Mouse (Mus musculus) bone marrow macrophage, adult 2 months (primary cell): ENCODE results near the gene Clic4.

Source experiments
- CTCF ChIP-seq: IDR thresholded peaks from 2 replicates; pipeline ENCODE4 v1.5.1; 2012; ENCODE audit warnings: low read depth, mild to moderate bottlenecking, low read length, moderate library complexity
- POLR2A ChIP-seq: IDR thresholded peaks from 2 replicates; pipeline ENCODE4 v1.6.1; 2012; ENCODE audit warnings: mild to moderate bottlenecking, low read depth, low read length, borderline replicate concordance

- TF ChIP-seq POLR2A: no peak
- no peak for TF ChIP-seq CTCF
Measured at GRCm38 (mm10) chr4:135292477-135293089, 20.0 kb upstream of the Clic4 start.
